Mouse (Mus musculus) liver, embryonic 14.5 days (tissue): ENCODE measurements around the gene Fam98b.

Experiments used
- CTCF ChIP-seq: IDR thresholded peaks from 2 replicates; pipeline ENCODE4 v1.5.1; 2016; ENCODE audit warnings: antibody characterized with exemption, low read depth, control low read depth
- EP300 ChIP-seq: IDR thresholded peaks from 2 replicates; pipeline ENCODE4 v1.6.1; 2016; ENCODE audit warnings: antibody characterized with exemption, low read depth

DNA sequence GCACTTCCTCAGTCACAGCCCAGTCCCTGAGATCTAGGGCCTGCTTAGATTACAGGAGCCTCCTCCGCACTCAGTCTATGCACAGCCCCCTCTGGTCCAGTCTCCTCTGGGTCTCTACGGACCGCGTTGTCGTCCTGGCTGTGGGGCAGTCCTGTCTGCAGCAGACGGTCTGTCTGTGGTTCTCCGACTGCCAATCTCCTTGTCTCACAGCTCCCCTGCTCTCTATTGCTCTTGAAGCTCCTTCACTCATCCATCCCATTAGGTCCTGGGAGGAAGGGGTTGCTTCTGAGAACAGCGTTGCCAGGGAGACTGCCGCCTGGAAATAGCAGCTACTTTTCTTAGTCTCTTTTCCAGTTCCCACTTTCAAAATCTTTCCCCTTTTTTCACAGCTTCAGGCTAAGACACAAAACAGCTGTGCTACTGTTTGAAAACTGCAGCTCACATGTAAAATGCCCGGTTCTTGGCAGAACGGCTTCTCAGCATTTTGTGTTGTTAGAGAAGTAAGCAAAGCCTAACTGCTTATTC, 20.9 kb upstream of the Fam98b start:
- no peak for TF ChIP-seq CTCF
- TF ChIP-seq EP300: no peak
